Mouse (Mus musculus): ENCODE measurements around the gene Dnaaf3. TPM values are rescaled to one million over a fixed set of nuclear protein-coding genes. Genes with fewer than 3 reads are reported as not detected.
"Not testable (repeated sequence)": the region's sequence is repeated elsewhere in the genome, so short reads cannot be mapped to it uniquely, and the experiment has no call there.

Gene Dnaaf3
- 1.6 and 1.7 TPM in 2 replicates for polyA plus RNA-seq (2015; fragmentation: Nextera tagmentation; extraction: Ambion mirVana)

DNA sequence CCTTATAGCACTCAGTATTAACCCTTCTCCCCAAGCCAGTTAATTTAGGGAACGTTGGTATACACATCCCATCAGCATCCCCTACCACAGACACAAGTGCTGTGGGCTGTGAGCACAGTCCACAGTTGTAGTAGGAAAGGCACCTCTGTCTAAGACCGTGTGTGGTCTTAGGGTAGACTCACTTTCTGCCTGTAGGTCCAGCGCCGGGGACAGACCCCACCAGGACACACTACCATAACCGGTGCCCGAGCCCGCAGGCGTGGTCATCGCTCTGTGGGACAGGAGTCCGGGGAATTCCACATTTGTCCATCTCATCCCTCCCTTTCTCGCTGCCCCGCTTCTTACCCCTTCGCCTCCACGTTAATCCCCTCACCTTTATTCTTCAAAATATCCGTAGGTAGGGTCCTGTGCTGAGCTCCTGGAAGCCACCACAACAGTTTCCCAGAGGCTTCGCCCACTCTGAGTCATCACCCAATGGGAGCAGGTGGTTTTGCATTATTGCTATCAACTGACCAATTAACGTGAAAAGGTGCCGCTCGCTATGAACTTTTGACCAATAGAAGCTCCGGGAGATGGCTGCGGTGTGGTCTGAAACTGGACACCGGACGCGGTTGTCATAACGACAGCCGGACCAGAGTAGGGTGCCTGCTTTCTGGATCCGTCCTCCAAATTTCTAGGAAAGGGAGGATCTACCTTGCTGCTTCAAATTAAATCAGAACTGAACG lies at the start of gene Dnaaf3:
Gene Dnaaf3 (minus strand): TSS at position 449 of the 725 bp plus-strand sequence.
- no peak for DNase-seq (ENCODE audit: low spot score)

DNA sequence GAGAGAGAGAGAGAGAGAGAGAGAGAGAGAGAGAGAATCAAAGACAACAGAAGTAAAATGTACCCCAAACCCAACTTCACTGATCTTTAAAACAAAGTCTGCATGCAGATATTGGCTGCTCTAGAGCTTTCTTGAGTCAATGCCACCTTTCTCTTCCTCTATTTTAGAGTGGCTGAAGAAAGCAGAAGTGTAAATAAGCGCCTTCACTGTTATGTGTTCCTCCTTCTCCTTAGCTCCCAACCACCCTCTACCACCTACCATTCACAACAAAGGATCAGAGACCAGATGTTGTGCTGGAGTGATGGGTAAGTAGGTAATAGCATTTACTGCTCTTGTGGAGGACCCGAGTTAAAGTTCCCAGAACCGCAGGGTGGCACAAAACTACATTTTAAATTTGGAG lies 49.2 kb upstream of the Dnaaf3 start:
- DNase-seq (ENCODE audit: low spot score): not testable (repeated sequence)

- DNase-seq (ENCODE audit: low spot score): not testable (repeated sequence)
These were observed 40.1 kb upstream of the Dnaaf3 start for GRCm38 (mm10) chr7:4572361-4572760.

DNA sequence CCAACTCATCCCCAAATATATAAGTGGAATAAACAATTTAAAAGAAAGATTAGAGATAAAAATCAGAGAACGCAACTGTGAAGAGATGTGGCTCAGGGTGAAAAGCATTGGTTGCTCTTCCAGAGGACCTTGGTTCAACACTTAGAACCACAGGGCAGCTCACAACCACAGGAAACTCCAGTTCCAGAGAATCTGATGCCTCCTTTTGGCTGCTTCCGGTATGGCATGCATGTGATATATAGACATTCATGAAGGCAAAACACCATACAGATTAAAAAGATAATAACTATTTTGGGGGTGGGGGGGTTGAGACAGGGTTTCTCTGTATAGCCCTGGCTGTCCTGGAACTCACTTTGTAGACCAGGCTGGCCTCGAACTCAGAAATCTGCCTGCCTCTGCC lies 30.4 kb upstream of the Dnaaf3 start:
- DNase-seq (ENCODE audit: low spot score): no peak

GRCm38 (mm10) chr7:4557167-4557560 lies 24.9 kb upstream of the Dnaaf3 start:
- DNase-seq (ENCODE audit: low spot score): no peak

DNA sequence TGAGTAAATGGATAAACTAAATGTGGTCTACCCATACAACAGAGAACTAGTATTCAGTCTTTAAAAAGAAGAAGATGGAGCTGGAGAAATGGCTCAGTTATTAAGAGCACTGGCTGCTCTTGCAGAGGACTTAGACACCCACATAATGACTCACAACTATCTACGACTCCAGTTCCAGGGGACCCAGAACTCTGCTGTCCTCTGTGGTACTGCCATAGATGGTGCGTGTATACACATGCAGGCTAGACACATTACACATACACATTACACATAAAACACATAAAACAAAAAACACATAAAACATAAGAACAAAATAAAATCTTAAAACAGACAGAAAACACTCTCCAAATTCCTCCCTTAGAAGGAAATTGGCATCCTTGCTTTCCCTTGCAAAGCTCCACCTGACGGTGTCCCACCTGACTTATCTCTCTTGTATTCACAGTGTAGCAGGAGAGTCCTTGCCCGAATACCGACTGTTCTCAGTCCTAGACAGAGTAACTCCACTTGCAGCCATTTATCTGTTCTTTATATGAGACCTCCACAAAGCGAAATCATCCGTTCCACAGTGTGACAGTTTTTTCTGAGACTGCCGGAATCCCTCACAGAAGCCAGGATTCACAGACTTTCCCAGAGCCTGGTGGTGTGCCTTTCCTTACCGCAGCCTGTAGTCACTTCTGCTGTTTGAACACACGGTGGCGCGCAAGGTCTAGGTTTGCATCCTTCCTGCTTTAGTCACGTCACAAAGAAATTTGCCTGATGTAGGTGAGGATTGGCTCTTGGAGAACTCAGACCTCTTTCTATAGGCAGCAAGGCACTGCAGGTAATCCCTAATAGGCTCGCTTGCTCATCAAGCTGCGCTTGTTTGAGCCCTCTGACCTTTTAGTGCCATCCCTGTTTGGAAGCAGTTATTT lies 24.3 kb upstream of the Dnaaf3 start:
- peak; percentile 86 for DNase-seq (ENCODE audit: low spot score)

- peak; percentile 27 for DNase-seq (ENCODE audit: low spot score)
These were observed 15.0 kb upstream of the Dnaaf3 start, which contains the start of gene Syt5 for GRCm38 (mm10) chr7:4547221-4547641. Syt5 (minus strand) TSS chr7:4547541.

GRCm38 (mm10) chr7:4546591-4547131 lies 14.4 kb upstream of the Dnaaf3 start:
- no peak for DNase-seq (ENCODE audit: low spot score)

DNA sequence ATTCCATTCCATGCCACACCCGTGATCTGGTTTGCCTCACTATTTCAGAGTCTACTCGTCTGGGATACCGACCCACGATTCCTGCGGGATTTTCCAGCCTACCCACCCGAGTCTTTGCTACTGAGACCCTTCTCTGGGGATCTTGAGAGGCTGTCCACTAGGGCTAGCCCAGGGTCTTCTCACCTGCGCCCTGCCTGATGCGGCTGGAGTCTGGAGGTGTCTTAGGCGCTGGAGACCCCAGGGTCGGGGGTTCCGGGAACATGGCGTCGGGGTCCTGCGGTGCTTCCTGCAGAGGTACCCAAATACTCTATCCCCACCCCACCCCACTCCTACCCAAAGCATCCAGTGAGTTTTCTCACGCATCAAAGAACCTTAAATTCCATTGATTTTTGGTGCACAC lies 13.8 kb upstream of the Dnaaf3 start:
- DNase-seq (ENCODE audit: low spot score): no peak

DNA sequence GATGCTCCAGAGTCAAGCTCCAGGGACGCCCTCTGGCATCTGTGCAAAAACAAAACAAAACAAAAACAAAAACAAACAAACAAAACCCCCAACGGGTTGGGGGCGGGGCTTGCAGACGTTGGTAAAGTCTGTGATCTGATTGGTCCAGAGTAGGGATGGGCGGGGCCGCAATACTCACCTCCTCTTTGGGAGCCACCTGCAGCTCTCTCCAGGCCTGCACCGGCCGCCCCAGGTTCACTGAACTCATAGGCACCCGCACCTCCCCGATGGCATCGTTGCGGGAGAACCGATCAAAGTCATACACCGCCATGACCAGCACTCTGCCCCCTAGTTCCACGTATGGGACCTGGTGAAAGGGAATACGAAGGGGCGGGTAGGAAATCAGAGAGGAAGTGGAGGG lies 9.8 kb upstream of the Dnaaf3 start:
- DNase-seq (ENCODE audit: low spot score): no peak

DNA sequence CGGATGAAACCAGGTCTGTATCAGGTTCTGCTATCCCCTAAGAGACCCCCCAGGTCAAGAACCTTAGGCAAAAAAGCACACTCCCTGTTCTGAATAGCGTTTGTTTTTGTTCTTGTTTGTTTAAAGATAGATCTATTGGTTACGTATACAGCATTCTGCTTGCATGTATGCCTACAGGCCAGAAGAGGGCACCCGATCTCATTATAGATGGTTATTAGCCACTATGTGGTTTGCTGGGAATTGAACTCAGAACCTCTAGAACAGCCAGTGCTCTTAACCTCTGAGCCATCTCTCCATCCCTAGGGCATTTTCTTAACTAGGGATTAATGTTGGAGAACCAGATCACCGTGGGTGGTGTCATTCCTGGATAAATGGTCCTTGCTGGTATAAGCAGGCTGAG lies 9.1 kb upstream of the Dnaaf3 start:
- DNase-seq (ENCODE audit: low spot score): no peak

DNA sequence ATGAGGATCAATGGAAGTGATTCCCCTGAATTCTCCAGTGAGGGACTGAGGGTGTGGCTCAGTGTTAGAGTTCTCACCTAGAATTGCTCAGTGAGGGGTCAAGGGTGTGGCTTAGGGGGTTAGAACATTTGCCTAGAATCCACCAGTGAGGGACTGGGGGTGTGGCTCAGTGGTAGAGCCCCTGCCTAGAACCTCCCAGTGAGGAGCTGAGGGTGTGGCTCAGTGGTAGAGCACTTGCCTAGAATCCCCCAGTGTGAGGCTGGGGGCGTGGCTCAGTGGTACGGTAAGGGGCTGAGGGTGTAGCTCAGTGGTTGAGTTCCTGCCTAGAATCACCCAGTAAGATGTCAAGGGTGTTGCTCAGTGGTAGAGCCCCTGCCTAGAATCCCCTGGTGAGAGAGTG lies 6.8 kb upstream of the Dnaaf3 start:
- DNase-seq (ENCODE audit: low spot score): no peak

GRCm38 (mm10) chr7:4537181-4537580 lies 4.9 kb upstream of the Dnaaf3 start:
- DNase-seq (ENCODE audit: low spot score): no peak

DNA sequence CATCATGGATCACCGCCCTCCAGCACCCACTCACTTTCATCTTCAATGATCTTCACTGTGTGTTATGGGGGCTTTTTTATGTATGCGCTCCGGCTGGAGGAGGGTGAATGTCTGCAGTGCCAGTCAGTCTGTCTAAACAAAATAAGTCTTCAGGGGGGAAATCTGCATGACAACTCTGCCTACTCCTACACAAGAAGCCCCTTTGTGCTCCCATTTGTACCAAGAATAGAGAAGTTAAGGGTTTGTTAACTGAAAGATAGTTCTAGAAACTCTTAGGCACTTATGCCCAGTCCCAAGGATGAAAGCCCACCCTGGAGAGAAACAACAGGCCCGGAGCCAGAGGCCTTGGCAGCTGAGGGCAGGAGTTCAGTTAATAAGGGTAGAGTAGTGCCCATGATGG lies 4.1 kb upstream of the Dnaaf3 start:
- no peak for DNase-seq (ENCODE audit: low spot score)

GRCm38 (mm10) chr7:4530166-4530565 lies 2.1 kb downstream of the Dnaaf3 start:
- DNase-seq (ENCODE audit: low spot score): not testable (repeated sequence)

- DNase-seq (ENCODE audit: low spot score): no peak
These were observed 5.0 kb downstream of the Dnaaf3 start for GRCm38 (mm10) chr7:4527302-4527689.

DNA sequence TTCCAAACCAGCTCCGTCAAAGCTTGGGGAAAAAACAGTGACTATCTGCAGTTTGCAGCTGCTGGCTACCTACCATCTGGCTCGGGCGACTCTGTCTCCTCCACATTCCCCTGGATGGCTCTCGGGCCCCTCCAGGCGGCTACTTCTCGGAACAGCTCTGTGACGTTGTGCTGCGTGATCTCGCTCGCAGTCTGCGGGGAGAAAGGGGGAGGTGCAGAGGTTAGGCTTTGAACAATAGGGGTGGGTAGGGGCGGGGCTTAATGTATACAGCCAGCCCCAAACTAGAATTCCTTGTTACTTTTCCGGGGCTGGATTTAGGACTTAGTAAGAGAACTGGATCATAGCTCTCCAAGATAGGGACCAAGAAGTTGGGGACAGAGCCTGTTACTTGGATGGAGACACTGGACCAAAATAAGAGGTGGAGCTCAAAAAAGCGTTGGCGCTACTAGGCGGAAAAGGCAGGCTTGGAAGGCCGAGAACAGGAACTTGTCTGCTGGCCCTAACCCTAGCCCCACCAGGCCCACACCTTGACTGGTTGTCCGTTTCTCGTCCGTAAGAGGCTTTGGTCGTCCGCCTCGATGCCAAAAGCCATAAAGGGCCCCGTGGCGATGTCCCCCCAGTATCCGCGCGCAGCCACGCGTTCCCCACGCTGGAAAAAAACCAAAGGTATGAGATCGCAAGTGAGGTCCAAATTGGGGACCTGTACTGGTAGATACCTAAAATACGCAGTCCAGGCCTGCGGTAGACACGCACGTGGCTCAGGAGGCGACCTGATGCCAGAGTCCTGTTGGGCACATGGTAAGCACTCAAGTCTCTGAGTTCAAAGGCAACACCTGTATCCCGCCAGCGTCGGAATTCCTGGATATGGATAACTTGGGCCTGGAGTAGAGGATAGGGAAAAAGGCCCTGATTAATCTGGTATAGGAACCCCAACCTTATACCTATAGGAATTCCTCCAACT lies 5.6 kb downstream of the Dnaaf3 start:
- DNase-seq (ENCODE audit: low spot score): peak; percentile 91

- peak; percentile 83 for DNase-seq (ENCODE audit: low spot score)
These were observed 7.9 kb downstream of the Dnaaf3 start, which contains the start of gene Tnni3 for GRCm38 (mm10) chr7:4524212-4524922. Tnni3 (minus strand) TSS chr7:4524229.

DNA sequence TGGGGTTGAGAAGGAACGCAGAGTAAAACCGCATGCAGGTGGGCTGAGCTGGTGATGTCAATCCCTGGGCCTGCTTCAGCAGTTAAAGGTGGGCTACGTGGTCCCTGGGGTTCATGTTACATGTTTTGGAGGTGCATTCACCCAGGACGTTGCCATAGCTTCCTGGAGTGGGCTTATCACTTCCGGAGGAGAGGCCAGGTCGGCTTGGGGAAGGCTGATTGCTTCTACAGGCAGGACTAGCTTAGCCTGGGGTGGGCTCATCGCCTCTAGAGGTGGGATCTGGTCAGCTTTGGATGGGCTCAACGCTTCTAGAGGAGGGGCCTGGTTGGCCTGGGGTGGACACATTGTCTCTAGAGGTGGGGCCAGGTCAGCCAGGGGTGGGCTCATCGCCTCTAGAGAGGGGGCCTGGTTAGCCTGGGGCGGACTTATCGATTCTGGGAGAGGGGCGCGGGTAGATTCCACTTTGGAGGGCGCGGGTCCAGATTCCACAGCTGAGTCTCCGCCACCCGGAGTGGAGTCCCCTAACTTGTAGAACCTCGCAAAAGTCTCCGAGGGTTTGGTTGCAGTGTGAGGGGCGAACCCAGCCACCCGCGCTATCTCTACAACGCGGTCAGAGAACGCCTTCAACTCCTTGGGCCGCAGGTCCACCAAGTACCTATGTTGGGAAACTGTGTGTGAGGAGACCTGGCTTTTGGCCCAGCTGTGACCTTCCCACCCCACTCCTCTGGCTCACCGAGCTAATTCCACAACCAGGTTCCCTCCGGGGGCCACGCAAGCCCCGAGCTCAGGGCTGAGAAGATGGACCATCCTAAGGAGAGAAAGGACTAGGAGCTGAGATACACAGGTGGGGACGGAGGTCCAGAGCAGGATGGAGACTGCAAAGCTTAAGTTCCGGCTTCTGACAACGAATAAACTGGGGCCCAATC lies 8.8 kb downstream of the Dnaaf3 start:
- DNase-seq (ENCODE audit: low spot score): no peak
